Mouse (Mus musculus) layer of hippocampus, postnatal 25 days (tissue): ENCODE measurements around the gene Kcnma1. TPM values are rescaled to one million over a fixed set of nuclear protein-coding genes. Genes with fewer than 3 reads are reported as not detected.
A peak's percentile ranks its signal among the peaks of the same experiment; 100 is the strongest.

Source experiments
- DNase-seq, 2 experiments: peaks; one replicate each; pipeline ENCODE4 v3.0.0; 2022; ENCODE audit warnings: mixed read lengths in 2 of 2, low spot score in 1 of 2; ENCODE audit errors: extremely low spot score in 1 of 2
- total RNA-seq, 2 experiments: library from RNA; stranded (reverse); gene quantifications; 2 replicates each; pipeline ENCODE4 v1.2.3; 2021

Kcnma1 gene
- total RNA-seq, 2 experiments from 2014 or later, result 123 to 154 TPM

DNA sequence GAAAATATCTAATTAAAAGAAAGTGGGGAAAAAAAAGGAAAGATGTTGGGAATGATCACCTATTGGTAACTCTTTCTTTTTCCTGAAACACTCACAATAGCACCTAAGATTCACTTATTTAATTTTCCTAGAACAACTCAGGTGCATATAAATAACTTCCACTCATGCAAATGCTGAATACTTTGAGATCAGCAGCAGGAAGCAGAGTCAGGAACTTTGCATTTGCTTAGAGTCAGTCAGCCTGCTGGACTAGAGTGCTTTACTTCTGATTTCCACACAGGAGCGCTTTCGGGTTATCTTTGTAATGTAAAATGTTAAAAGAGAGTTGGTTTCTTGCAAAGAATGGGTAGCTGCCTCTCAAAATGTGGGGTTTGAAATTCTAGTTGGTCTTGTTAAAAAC, 451.1 kb downstream of the Kcnma1 start:
- DNase-seq, result no peak

DNA sequence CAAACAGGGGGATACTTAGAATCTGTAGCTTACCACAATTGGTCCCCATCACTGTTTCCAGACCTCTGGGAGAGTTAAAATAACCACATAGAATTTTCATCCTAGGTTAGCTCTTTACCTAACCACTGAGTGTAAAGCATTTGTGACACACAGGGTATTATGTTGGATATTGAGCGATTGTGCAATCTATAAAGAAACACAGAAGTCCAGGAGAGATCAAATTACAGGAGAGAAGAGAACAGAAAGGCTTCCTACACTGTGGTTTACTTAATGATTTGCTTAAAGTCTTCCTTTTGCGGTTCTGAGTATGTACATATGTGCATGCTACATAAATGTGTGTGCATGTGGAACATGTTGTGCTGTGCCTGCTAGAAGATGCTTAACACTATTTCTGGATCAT, 458.6 kb downstream of the Kcnma1 start:
- DNase-seq, result no peak

- no peak for DNase-seq
These were observed 461.9 kb downstream of the Kcnma1 start for GRCm38 (mm10) chr14:23552252-23552974.

DNA sequence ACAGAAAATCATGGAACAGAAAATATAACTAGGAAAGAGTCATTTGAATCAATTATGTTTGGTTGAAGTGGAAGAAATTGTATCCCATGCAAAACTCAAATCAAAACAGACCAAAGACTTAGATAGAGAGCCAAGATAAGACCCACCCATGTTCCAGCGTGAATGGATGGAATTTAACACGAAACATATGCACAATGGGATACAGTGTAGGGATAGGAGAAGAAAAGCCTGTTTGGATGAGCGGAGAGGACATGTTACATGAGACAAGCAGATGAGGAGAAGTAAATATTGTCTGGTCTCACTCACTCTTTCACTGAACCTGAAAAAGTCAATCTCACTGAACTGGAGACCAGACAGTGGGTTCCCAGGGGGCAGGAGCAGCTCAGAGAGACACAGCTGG, 463.8 kb downstream of the Kcnma1 start:
- no peak for DNase-seq

GRCm38 (mm10) chr14:23542131-23542530, 472.2 kb downstream of the Kcnma1 start:
- DNase-seq, result no peak

- no peak for DNase-seq
These were observed 474.7 kb downstream of the Kcnma1 start for GRCm38 (mm10) chr14:23539621-23540020.

DNA sequence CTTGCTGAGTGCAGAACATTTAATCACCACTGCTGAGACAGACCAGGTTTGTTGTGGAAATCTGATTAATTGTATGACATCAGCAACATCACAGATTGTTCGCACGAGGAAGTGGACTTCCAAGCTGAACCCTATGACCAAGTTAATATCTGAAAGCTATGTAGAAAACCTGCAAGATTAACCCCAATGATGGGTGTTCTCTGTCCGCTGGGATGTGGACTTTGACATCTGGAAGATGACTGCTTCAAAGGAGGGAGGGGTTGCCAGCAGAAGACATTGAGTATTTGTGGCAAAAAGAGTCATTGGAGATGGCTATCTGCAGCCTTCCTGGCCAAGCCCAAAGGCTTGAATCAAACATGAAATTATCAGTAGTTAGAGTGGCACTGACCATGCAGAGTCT, 480.9 kb downstream of the Kcnma1 start:
- DNase-seq, result no peak

DNA sequence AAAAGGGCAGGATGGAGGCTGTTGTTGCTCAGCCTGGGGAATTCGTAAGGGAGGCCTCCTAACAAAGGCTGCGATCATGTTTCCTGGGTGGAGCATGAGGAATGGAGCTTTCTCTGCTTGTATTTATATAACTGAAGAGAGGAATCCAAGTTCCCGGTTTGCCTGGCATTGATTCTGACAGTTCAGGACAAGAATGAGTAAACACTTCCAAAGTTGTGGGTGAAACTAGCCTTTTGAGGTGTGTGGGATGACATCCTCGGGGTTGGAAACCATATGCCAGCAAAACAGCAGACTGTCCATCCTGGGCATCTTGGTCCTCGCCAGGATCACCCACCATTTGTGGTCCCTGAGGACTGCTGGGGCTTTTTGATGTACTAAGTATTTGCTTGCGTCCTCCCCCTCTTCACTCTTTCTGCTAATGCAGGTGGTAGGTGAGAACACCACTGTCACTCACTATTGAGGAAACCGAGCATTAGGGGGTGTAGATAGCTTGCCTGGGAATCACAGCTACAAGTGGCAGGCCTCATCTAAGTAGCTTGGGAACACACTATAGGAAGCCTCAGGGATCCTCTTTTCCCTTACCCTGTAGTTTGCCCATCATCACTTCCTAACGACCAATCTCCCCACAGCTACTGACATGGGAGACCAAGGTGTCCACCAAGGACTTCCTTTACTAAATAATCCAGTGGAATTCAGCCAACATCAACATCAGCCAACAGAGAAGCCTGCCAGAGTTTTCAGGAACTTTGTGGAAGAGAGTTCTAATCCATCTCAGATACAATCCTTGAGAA, 482.4 kb downstream of the Kcnma1 start:
- DNase-seq, result no peak

DNA sequence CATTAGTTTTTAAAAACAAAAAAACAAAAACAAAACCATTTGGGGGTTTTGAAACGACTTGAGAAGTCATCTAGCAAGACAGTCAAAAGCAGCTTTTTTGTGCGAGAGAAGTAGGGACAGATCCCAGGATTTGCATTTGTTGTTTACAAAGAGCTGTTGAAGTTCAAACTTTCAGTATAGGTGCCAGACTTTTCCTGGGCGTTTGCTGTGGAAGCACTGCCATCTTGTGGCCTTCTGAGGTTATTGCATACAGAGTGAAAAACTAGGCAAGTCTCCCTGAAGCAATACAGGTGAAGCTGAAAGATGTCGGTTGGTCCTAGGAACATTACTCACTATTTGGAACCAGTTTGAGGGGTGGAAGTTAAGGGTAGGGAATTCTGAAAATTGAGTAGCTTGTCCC, 484.6 kb downstream of the Kcnma1 start:
- peak in 1 of 2 experiments; percentile 54 for DNase-seq

DNA sequence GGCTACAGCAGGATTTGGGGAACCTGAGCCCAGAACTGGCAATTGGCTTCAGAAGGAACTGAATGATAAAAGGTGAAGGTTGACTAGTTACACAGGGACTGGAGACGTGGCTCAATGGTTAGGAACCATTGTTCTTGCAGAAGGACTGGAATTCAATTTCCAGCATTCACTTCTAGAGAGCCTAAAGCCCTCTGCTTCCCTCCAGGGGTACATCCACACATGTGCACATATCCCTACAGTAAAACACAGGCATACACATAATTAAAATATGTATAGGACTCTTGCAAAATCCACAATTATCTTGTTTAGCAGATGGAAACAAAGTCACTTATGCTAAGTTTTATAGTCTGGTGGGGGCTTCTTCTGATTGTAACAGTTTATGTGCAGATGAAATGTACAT, 485.1 kb downstream of the Kcnma1 start:
- no peak for DNase-seq

DNA sequence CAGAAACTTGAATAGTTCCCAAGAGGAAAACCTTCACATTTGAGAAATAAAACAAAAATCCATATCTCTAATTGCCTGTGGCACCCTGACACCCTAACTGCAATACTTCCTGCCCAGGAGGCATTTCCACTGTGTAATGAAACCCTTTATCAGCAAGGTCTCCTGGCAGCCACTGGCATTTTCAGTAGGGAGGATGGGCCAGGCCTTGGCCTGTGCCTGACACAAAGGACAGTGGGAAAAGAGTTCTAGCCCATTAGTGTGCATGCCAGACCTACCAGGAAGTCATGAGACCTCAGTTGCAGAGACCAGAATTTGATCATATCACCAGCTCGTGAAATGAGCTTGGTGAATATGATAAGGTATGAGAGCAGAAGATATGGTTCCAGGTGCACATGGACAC, 488.4 kb downstream of the Kcnma1 start:
- no peak for DNase-seq

DNA sequence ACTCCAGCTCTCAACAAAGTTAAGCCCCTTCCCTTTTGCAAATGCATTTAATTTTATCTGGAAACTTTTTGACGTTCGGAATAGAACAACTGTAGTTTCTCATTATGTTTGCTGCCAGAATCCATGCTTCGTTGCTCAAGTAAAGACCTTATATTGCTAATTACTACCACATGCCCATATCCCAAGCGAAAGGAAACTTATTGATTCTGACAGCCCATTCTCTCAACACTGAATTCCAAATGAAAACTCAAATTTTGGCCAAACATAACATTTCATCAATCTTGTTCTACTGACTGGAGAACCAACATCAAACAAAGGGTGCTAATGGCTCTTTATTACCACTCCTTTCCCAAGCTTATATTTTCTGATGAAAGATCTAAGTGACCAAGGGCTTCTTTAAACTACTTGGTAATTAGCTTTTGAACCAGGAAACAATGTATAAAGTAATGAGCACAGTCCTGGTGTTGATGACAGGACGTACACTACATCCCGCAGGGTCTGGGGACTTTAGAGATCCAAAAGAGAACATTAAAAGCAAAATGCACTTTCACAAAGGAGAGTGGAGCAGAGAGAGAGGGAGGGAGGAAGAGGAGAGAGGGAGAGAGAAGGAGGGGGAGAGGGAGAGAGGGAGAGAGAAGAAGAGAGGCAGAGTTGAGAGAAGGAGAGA, 490.3 kb downstream of the Kcnma1 start:
- no peak for DNase-seq

- no peak for DNase-seq
These were observed 491.6 kb downstream of the Kcnma1 start for GRCm38 (mm10) chr14:23522606-23523159.

- DNase-seq, result no peak
These were observed 493.1 kb downstream of the Kcnma1 start for GRCm38 (mm10) chr14:23521080-23521684.

- DNase-seq, result no peak
These were observed 496.9 kb downstream of the Kcnma1 start for GRCm38 (mm10) chr14:23517374-23517773.

DNA sequence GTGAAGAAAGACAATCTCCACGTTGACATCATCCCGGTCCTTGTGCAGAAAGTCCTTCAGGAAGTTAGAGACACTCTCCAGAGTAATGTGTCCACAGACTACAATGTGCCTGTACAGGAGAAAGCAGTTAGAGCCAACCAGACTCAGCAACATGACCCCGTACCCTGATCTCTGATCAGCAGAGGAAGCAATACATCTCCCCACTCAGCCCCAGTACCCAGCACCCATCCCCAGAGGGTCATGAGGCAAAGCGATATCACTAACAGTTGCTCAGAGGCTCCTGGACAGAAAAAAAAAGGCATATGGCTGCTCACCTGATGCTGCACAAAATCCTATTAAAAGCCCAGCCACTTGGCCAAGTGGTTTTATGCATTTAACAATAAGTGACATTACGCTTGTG, 504.5 kb downstream of the Kcnma1 start:
- no peak for DNase-seq

GRCm38 (mm10) chr14:23502236-23502790, 512.0 kb downstream of the Kcnma1 start:
- DNase-seq, result peak in 1 of 2 experiments; percentile 13

DNA sequence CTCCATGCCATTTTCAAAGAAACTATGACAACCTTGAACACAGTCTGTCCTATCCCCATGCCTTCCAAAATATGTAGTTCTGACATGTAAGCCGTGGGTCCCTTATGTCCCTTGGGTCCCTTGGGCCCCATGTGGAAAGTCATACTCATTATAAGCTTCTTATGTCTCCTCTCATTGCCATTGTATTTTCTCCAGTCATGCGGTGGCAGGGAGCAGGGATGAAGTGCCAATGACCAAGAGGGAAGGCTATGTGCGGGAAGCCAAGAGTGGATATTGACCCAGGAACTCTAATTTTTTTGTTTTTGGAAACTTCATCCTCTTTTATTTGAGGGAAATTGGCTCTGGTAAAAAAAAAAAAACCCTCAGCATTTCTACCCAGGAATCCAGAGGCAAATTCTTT, 517.5 kb downstream of the Kcnma1 start:
- DNase-seq, result no peak

DNA sequence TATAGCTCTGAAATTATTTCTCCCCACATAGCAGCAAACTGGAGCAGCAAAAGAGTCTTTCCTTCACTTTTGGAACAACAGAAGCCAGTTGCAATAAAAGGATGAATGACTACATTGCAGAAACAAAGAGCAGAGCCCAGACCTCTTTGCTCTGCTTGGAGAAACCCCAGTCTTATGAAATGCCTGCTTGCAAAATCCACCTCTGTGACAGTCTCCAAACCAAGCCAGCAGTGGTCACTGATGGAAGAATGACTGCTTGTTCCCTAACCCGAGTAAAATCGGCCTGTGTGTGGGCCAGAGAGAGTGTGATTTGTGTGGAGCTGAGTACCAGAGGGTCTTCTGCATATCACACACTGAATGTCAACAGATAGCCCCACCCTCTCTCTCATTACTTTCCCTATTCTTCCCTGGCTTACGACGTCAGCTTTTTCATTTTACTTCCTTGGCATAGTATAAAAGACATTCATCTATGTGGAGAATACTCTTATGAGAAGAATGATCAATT, 518.0 kb downstream of the Kcnma1 start:
- DNase-seq, result no peak

DNA sequence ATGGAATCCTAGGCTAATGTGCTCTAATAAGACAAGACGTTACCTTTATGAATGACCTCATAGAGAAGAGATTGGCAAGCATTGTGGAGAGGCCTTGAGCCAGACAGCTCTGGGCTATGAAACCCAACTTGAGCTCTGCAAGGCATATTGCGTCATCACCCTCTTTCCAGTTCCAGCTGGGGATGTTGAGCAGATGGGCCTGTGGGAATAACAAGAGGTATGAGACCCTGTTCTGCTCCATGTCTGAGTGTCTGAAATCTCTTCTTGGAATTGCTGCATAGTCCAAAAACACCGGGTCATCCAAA, 519.8 kb downstream of the Kcnma1 start:
- no peak for DNase-seq
